Mouse (Mus musculus): ENCODE data around the gene Bach1. TPM values are rescaled to one million over a fixed set of nuclear protein-coding genes. Genes with fewer than 3 reads are reported as not detected.

Bach1 gene
- polyA plus RNA-seq, 1 experiment from 2014 or later: 22.4 TPM

DNA sequence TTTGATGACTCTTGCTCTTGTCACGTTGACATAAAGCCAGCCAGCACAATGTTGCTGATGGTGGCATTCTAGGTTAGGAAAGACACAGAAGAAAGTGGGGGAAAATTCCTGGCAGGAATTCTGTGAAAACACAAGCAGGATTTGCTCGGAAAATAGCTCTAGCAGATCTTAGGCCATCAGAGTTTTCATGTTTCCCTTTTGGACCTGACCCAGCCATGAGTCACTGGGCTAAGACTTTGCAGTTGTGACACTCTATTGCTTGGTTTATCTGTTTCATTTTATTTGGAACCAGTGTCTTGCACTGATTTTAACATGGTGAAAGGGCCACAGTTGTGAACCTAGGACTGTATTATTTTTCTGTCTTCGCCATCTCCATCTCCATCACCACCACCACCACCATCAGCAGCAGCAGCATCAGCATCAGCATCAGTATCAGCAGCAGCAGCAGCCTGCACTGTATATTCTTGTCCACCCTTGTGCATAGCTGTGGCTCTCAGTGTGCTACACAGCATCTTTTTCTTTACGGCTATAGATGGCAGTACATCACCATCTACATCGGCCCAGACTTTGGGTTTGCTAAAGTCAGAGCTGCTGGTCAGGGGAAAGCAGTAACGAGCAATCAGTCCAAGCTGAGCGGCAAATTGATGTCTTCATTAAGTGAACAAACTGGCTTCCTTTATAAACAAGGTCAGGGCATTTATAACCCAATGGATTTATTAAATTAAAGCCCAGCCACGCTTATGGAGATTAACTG, 46.6 kb downstream of the Bach1 start:
- ATAC-seq (ENCODE audit: insufficient number of reproducible peaks, insufficient read depth, low FRiP score, low TSS enrichment): no peak
- H3K4me3 ChIP-seq: no peak overlapping the region
- H3K27ac ChIP-seq: no peak overlapping the region
- H3K36me3 ChIP-seq: no peaks in the 10 kb centered on the region
- H3K27me3 ChIP-seq: no peaks in the 10 kb centered on the region
- no peaks in the 10 kb centered on the region for H3K4me1 ChIP-seq
- no peaks in the 10 kb centered on the region for H3K9me3 ChIP-seq
- H3K9ac ChIP-seq: no peak overlapping the region
- WGBS: 78% methylated on average over 8 of the region's 8 CpGs
- H3K4me2 ChIP-seq (replicated peaks): no peak overlapping the region

DNA sequence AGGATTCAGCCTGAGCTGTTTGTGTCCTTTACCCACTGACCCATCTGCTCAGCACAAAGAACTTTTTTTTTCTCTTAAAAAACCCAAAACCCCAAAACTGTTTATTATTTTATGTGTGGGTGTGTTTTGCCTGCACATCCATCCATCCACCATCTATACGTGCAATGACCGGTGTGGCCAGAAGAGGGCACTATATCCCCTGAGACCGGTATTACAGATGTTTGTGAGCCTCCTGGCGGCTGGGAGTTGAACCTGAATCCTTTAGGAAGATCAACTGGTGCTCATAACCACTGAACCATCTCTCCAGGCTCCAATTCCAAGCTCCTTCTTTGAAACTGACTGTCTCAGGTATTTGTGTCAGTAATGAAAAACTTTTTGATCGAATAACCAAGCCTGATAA, 48.0 kb downstream of the Bach1 start:
- Histone ChIP-seq H3K27me3 (no peaks in the 10 kb centered on the region), H3K4me1 (no peaks in the 10 kb centered on the region), H3K9me3 (no peaks in the 10 kb centered on the region), H3K4me2 (replicated peaks) (no peak overlapping the region), H3K9ac (no peak overlapping the region), H3K4me3 (no peak overlapping the region), H3K36me3 (no peaks in the 10 kb centered on the region), H3K27ac (no peak overlapping the region)
- 21% methylated on average over 5 of the region's 5 CpGs for WGBS
- no peak for ATAC-seq (ENCODE audit: insufficient number of reproducible peaks, insufficient read depth, low FRiP score, low TSS enrichment)

GRCm38 (mm10) chr16:87751243-87751642, 52.5 kb downstream of the Bach1 start:
- Histone ChIP-seq H3K4me3 (no peak overlapping the region), H3K27me3 (no peaks in the 10 kb centered on the region), H3K27ac (no peak overlapping the region), H3K4me2 (replicated peaks) (no peak overlapping the region), H3K9ac (no peak overlapping the region), H3K9me3 (no peaks in the 10 kb centered on the region), H3K4me1 (no peaks in the 10 kb centered on the region), H3K36me3 (no peaks in the 10 kb centered on the region)
- 93% methylated on average over 13 of the region's 13 CpGs for WGBS
- ATAC-seq (ENCODE audit: insufficient number of reproducible peaks, insufficient read depth, low FRiP score, low TSS enrichment): no peak

DNA sequence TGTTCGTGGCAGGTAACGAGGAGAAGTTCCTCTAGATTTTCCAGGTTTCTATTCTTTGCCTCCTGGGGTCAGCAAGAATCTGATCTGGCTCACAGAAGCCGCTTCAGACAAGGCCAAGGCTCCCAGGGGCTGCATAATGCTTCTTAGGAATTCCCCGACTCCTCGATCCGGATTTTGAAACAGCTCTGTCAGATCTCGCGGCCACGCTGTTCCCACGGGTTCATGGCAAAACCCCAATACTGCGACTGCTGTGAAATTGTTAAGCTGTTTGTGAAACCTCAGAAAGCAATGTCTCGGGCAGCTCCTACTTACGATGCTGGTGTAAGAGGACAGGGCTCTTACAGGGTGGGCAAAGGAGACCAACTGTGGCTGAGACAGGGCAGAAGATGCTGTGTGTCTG, 53.7 kb downstream of the Bach1 start:
- H3K9ac ChIP-seq: no peak overlapping the region
- H3K36me3 ChIP-seq: no peaks in the 10 kb centered on the region
- H3K9me3 ChIP-seq: no peaks in the 10 kb centered on the region
- H3K27me3 ChIP-seq: no peaks in the 10 kb centered on the region
- WGBS: 64% methylated on average over 13 of the region's 13 CpGs
- H3K4me3 ChIP-seq: no peak overlapping the region
- H3K4me2 ChIP-seq (replicated peaks): no peak overlapping the region
- no peaks in the 10 kb centered on the region for H3K4me1 ChIP-seq
- H3K27ac ChIP-seq: no peak overlapping the region
- no peak for ATAC-seq (ENCODE audit: insufficient number of reproducible peaks, insufficient read depth, low FRiP score, low TSS enrichment)

DNA sequence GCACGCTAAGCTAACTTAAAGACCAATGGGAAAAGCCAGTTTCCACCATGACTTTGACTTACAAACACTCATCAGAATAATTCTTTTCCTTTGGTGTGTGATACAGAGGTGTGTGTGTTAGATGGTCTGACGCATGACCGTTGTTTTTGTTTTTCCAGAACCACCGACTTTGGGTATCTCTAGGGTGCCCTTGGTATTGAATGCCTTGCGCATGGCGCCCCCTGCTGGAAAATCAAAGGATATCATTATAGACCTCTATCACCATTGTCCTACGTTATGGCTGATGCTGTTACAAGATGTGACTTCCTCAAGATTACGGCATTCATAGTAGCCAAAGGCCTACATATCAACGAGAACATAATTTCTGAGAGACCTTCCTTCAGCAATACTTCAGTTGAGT, 56.1 kb downstream of the Bach1 start:
- no peaks in the 10 kb centered on the region for H3K36me3 ChIP-seq
- H3K4me2 ChIP-seq (replicated peaks): no peak overlapping the region
- no peak overlapping the region for H3K9ac ChIP-seq
- no peak overlapping the region for H3K4me3 ChIP-seq
- H3K27ac ChIP-seq: no peak overlapping the region
- H3K4me1 ChIP-seq: no peaks in the 10 kb centered on the region
- 69% methylated on average over 9 of the region's 9 CpGs for WGBS
- no peaks in the 10 kb centered on the region for H3K27me3 ChIP-seq
- no peaks in the 10 kb centered on the region for H3K9me3 ChIP-seq
- ATAC-seq (ENCODE audit: insufficient number of reproducible peaks, insufficient read depth, low FRiP score, low TSS enrichment): no peak

DNA sequence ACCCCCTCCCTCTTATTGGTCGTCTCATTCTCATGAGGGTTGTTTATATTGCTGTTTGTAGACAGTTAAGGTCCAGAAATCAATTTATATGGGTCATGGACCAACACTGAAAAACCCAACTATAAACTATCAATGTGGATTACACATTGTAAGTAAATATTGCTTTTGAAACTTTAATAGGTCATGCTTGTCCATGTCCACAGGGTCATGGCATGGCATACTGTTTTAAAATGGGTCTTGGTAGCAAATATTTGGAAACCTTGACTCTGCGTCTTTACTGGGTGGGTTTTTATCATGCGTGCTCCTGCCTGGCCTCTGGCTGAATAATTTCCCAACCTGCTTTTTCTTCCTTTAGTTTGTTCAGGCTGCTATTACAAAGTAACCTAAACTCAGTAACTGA, 57.2 kb downstream of the Bach1 start:
- H3K9ac ChIP-seq: no peak overlapping the region
- no peak for ATAC-seq (ENCODE audit: insufficient number of reproducible peaks, insufficient read depth, low FRiP score, low TSS enrichment)
- no peaks in the 10 kb centered on the region for H3K27me3 ChIP-seq
- H3K9me3 ChIP-seq: no peaks in the 10 kb centered on the region
- no peak overlapping the region for H3K4me2 ChIP-seq (replicated peaks)
- no peaks in the 10 kb centered on the region for H3K36me3 ChIP-seq
- WGBS: 82% methylated on average over 3 of the region's 3 CpGs
- H3K4me1 ChIP-seq: no peaks in the 10 kb centered on the region
- H3K27ac ChIP-seq: no peak overlapping the region
- H3K4me3 ChIP-seq: no peak overlapping the region

DNA sequence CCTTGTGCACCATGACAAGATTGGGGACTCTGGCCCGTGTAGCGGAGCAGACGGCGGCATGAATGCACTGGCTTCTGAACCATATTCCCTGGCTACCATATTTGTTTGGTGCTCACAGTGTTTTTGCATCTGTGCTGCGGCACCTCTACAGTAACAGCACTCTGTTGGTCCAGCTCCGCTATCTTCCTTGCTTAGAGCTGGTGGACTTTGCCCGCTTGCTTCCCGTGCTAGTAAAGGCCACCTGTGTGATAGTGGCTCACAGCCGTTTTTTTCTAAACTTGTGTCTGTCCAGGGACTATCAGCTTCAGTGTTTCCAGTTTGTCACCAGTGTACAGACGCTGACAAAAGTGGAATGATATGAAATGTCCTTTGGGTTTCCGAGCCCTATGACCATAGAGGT, 59.3 kb downstream of the Bach1 start:
- ATAC-seq (ENCODE audit: insufficient number of reproducible peaks, insufficient read depth, low FRiP score, low TSS enrichment): no peak
- no peak overlapping the region for H3K4me2 ChIP-seq (replicated peaks)
- 91% methylated on average over 11 of the region's 11 CpGs for WGBS
- no peak overlapping the region for H3K9ac ChIP-seq
- no peak overlapping the region for H3K4me3 ChIP-seq
- no peaks in the 10 kb centered on the region for H3K4me1 ChIP-seq
- H3K27me3 ChIP-seq: no peaks in the 10 kb centered on the region
- no peaks in the 10 kb centered on the region for H3K9me3 ChIP-seq
- H3K27ac ChIP-seq: no peak overlapping the region
- H3K36me3 ChIP-seq: no peaks in the 10 kb centered on the region

DNA sequence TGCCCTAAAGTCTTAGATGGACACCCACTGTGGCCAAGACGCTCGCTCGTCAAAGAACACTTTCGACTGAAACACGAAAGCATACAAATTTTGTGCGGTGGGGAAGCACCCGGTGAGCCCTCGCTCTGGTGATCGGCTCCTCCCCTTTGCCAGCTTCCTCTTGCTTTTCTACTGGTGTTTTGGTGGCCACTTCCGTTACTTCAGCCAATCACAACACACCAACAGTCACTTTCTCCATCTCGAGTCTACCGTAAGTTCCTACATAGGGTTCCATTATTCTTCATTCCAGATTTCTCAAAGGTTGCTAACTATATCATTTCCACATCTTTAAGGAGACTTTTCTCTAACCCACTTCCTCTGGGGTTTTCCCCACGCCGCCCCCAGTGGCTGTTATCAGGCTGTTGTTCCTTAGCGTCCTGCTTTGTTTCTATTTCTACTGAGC, 65.9 kb downstream of the Bach1 start:
- Histone ChIP-seq H3K36me3 (no peaks in the 10 kb centered on the region), H3K27ac (no peak overlapping the region), H3K27me3 (no peaks in the 10 kb centered on the region), H3K4me2 (replicated peaks) (no peak overlapping the region), H3K4me1 (no peaks in the 10 kb centered on the region), H3K9ac (no peak overlapping the region), H3K9me3 (no peaks in the 10 kb centered on the region), H3K4me3 (no peak overlapping the region)
- no peak for ATAC-seq (ENCODE audit: insufficient number of reproducible peaks, insufficient read depth, low FRiP score, low TSS enrichment)
- 95% methylated on average over 15 of the region's 15 CpGs for WGBS

DNA sequence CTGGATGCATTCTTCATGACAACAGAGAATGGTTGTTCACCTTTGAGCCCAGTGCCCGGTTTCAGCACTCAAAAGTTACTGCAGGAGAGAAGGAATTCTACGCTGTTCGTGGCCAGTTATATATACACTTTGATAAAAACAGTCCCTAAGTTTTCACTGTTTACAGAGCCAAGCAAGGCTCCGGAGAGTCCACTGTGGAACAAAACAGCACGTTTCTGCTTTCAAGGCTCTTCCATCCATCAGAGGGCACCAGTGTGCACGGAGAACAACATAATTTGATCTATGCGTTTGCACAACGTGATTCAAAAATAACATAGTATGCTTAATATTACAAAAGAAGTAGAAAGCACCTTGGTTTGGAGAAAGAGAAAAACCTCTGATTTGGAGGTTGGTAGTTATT, 67.2 kb downstream of the Bach1 start:
- H3K4me1 ChIP-seq: no peaks in the 10 kb centered on the region
- H3K27ac ChIP-seq: no peak overlapping the region
- ATAC-seq (ENCODE audit: insufficient number of reproducible peaks, insufficient read depth, low FRiP score, low TSS enrichment): no peak
- no peaks in the 10 kb centered on the region for H3K27me3 ChIP-seq
- no peak overlapping the region for H3K4me2 ChIP-seq (replicated peaks)
- no peaks in the 10 kb centered on the region for H3K9me3 ChIP-seq
- H3K36me3 ChIP-seq: no peaks in the 10 kb centered on the region
- H3K4me3 ChIP-seq: no peak overlapping the region
- no peak overlapping the region for H3K9ac ChIP-seq
- 67% methylated on average over 8 of the region's 8 CpGs for WGBS

DNA sequence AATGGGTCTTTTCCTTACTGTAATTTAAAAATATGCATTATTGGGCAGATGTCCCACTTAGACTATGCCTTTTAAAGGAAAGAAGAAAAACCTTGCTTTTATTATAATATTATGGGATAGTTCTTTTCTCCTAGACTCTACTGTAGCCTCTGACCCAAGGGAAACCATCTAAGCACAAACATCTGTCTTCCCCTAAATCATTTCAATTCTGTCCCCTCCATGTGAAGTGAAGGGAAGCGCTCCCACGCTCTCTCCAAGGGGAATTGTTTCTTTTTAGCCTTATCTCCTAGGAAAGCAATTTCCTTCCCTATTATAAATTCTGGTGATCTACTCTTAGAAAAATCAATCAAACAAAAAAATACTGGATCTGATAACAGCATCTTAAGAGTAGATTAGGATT, 71.8 kb downstream of the Bach1 start:
- ATAC-seq (ENCODE audit: insufficient number of reproducible peaks, insufficient read depth, low FRiP score, low TSS enrichment): no peak
- no peaks in the 10 kb centered on the region for H3K27me3 ChIP-seq
- no peak overlapping the region for H3K4me3 ChIP-seq
- H3K9ac ChIP-seq: no peak overlapping the region
- H3K27ac ChIP-seq: no peak overlapping the region
- no peaks in the 10 kb centered on the region for H3K4me1 ChIP-seq
- 67% methylated on average over 2 of the region's 2 CpGs for WGBS
- H3K36me3 ChIP-seq: no peaks in the 10 kb centered on the region
- no peaks in the 10 kb centered on the region for H3K9me3 ChIP-seq
- H3K4me2 ChIP-seq (replicated peaks): no peak overlapping the region

GRCm38 (mm10) chr16:87771926-87772325, 73.2 kb downstream of the Bach1 start:
- H3K4me3 ChIP-seq: no peak overlapping the region
- H3K36me3 ChIP-seq: no peaks in the 10 kb centered on the region
- no peak overlapping the region for H3K4me2 ChIP-seq (replicated peaks)
- no peaks in the 10 kb centered on the region for H3K9me3 ChIP-seq
- H3K27me3 ChIP-seq: no peaks in the 10 kb centered on the region
- ATAC-seq (ENCODE audit: insufficient number of reproducible peaks, insufficient read depth, low FRiP score, low TSS enrichment): no peak
- H3K4me1 ChIP-seq: no peaks in the 10 kb centered on the region
- 81% methylated on average over 4 of the region's 4 CpGs for WGBS
- H3K27ac ChIP-seq: no peak overlapping the region
- H3K9ac ChIP-seq: no peak overlapping the region

DNA sequence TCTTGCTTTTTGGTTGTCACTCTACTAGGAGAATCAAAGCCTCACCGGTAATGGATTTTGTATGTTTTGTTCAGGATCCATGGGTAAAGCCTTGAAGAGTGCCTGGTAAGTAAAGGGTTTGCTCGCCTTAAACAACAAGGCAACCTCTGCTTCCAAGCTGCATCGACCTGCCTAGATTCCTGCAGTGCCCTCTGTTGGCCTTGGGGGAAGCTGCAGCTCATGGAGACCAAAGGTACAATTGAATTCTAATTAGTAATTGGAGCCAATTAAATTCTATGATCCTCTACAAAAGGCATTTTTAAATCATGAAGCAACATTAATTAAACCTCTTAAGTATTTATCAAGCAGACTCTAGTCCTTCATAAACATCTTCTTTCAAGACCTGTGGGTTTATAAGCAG, 75.7 kb downstream of the Bach1 start:
- no peak for ATAC-seq (ENCODE audit: insufficient number of reproducible peaks, insufficient read depth, low FRiP score, low TSS enrichment)
- Histone ChIP-seq H3K27me3 (no peaks in the 10 kb centered on the region), H3K27ac (no peak overlapping the region), H3K4me3 (no peak overlapping the region), H3K4me1 (no peaks in the 10 kb centered on the region), H3K4me2 (replicated peaks) (no peak overlapping the region), H3K36me3 (no peaks in the 10 kb centered on the region), H3K9ac (no peak overlapping the region), H3K9me3 (no peaks in the 10 kb centered on the region)
- 59% methylated on average over 3 of the region's 3 CpGs for WGBS

- no peaks in the 10 kb centered on the region for H3K36me3 ChIP-seq
- 89% methylated on average over 4 of the region's 4 CpGs for WGBS
- no peak overlapping the region for H3K9ac ChIP-seq
- no peaks in the 10 kb centered on the region for H3K9me3 ChIP-seq
- ATAC-seq (ENCODE audit: insufficient number of reproducible peaks, insufficient read depth, low FRiP score, low TSS enrichment): no peak
- H3K27me3 ChIP-seq: no peaks in the 10 kb centered on the region
- no peak overlapping the region for H3K4me2 ChIP-seq (replicated peaks)
- H3K4me3 ChIP-seq: no peak overlapping the region
- H3K27ac ChIP-seq: no peak overlapping the region
- no peaks in the 10 kb centered on the region for H3K4me1 ChIP-seq
Observed at GRCm38 (mm10) chr16:87777373-87777772, 78.6 kb downstream of the Bach1 start.

Data from embryonic facial prominence, embryonic 12.5 days (tissue).